Mouse (Mus musculus) kidney, adult 2 months (tissue): ENCODE results near the gene Plcb2.

Experiments used
- CTCF ChIP-seq: fragments of 200-500 bp; conservative IDR thresholded peaks from 2 replicates; pipeline ENCODE4 v1.5.1; 2011; ENCODE audit warnings: low read depth, mild to moderate bottlenecking, control low read depth, low read length, moderate library complexity, mixed read lengths; ENCODE audit not compliant: insufficient read depth, insufficient read length
- POLR2A ChIP-seq: fragments of 200-500 bp; IDR thresholded peaks from one replicate; pipeline ENCODE4 v1.6.1; 2011; ENCODE audit warnings: low read depth, low read length, control low read depth

GRCm38 (mm10) chr2:118695677-118696232 is 32.5 kb downstream of the Plcb2 start:
- TF ChIP-seq CTCF (peak; percentile 69), POLR2A (no peak)
